Mouse (Mus musculus) cortical plate, adult 2 months (tissue): ENCODE results near the gene Tmem8b.

Source experiments
- CTCF ChIP-seq: fragments of 200-500 bp; IDR thresholded peaks from 2 replicates; pipeline ENCODE4 v1.5.1; 2011; ENCODE audit warnings: mild to moderate bottlenecking, control low read depth, low read length; ENCODE audit not compliant: insufficient read depth; ENCODE audit errors: extremely low read depth
- POLR2A ChIP-seq: fragments of 200-500 bp; IDR thresholded peaks from 2 replicates; pipeline ENCODE4 v1.6.1; 2011; ENCODE audit warnings: mild to moderate bottlenecking, low read length, control low read depth; ENCODE audit not compliant: insufficient read depth; ENCODE audit errors: extremely low read depth

DNA sequence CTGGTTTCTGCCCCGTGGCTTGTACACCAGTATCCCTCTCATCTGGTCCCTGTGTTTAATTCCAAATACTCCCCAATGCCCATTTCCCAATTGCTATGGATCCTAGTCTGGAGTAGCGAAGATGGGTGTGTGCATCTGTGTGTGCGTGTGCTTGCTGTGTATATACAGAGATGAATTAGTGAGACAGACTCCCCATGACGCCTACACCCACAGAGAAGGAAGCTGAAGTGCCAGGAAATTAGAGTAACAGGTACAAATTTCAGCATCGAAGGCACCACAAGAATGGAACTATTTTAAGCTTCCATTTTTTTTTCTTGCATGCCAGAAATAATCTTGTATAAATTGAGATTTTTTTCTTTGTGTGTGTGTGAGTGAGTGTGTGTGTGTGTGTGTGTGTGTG lies 22.3 kb downstream of the Tmem8b start:
- no peak for TF ChIP-seq CTCF
- TF ChIP-seq POLR2A: no peak
